Mouse (Mus musculus): ENCODE results near the gene Yy2. TPM values are rescaled to one million over a fixed set of nuclear protein-coding genes. Genes with fewer than 3 reads are reported as not detected.

The Yy2 gene
- polyA plus RNA-seq, 1 experiment = not detected

GRCm38 (mm10) chrX:157579108-157579614, 10.4 kb upstream of the Yy2 start:
- Histone ChIP-seq H3K4me1 (peaks cover 34% of the 10 kb centered on the region), H3K36me3 (replicated peaks; ENCODE audit: low read length) (peaks cover 30% of the 10 kb centered on the region), H3K9me3 (no peaks in the 10 kb centered on the region), H3K27me3 (replicated peaks) (peaks cover 2% of the 10 kb centered on the region), H3K4me3 (replicated peaks) (no peak overlapping the region)
- TF ChIP-seq GATA1 (IDR thresholded peaks at IDR 0.05; ENCODE audit: borderline replicate concordance, low read length) (no peak), FLI1 (IDR thresholded peaks at IDR 0.05; ENCODE audit: low read length) (no peak)

- H3K27me3 ChIP-seq (replicated peaks) = no peaks in the 10 kb centered on the region
- H3K4me1 ChIP-seq = peaks cover 18% of the 10 kb centered on the region
- H3K4me3 ChIP-seq (replicated peaks) = no peak overlapping the region
- peaks cover 24% of the 10 kb centered on the region for H3K36me3 ChIP-seq (replicated peaks; ENCODE audit: low read length)
- TF ChIP-seq GATA1 (IDR thresholded peaks at IDR 0.05; ENCODE audit: borderline replicate concordance, low read length) (no peak), FLI1 (IDR thresholded peaks at IDR 0.05; ENCODE audit: low read length) (no peak)
- H3K9me3 ChIP-seq = no peaks in the 10 kb centered on the region
Observed at GRCm38 (mm10) chrX:157574683-157575082, 5.9 kb upstream of the Yy2 start.

- no peaks in the 10 kb centered on the region for H3K27me3 ChIP-seq (replicated peaks)
- H3K36me3 ChIP-seq (replicated peaks; ENCODE audit: low read length) = peaks cover 27% of the 10 kb centered on the region
- TF ChIP-seq GATA1 (IDR thresholded peaks at IDR 0.05; ENCODE audit: borderline replicate concordance, low read length) = no peak
- no peak for TF ChIP-seq FLI1 (IDR thresholded peaks at IDR 0.05; ENCODE audit: low read length)
- H3K4me1 ChIP-seq = no peaks in the 10 kb centered on the region
- H3K4me3 ChIP-seq (replicated peaks) = no peak overlapping the region
- H3K9me3 ChIP-seq = no peaks in the 10 kb centered on the region
Observed at GRCm38 (mm10) chrX:157563794-157564193, 5.0 kb downstream of the Yy2 start.

- no peaks in the 10 kb centered on the region for H3K4me1 ChIP-seq
- H3K36me3 ChIP-seq (replicated peaks; ENCODE audit: low read length) = peaks cover 22% of the 10 kb centered on the region
- no peak overlapping the region for H3K4me3 ChIP-seq (replicated peaks)
- no peaks in the 10 kb centered on the region for H3K27me3 ChIP-seq (replicated peaks)
- H3K9me3 ChIP-seq = no peaks in the 10 kb centered on the region
- TF ChIP-seq FLI1 (IDR thresholded peaks at IDR 0.05; ENCODE audit: low read length) (no peak), GATA1 (IDR thresholded peaks at IDR 0.05; ENCODE audit: borderline replicate concordance, low read length) (no peak)
Observed at GRCm38 (mm10) chrX:157547082-157547481, 21.7 kb downstream of the Yy2 start.

Other genes starting within 250 kb of the Yy2 start
- gene Phex, start 153.7 kb downstream of the Yy2 start, polyA plus RNA-seq (2012; ENCODE audit: insufficient read depth, low replicate concordance) = not detected in 2 replicates
- gene Sms, start 76.7 kb downstream of the Yy2 start, polyA plus RNA-seq (2012; ENCODE audit: insufficient read depth, low replicate concordance) = 15.1 and 16.6 TPM in 2 replicates
- gene Mbtps2, start 29.7 kb upstream of the Yy2 start, polyA plus RNA-seq (2012; ENCODE audit: insufficient read depth, low replicate concordance) = 1.4 and 2.4 TPM in 2 replicates
- not detected in 2 replicates for gene Smpx, start 129.9 kb upstream of the Yy2 start, polyA plus RNA-seq (2012; ENCODE audit: insufficient read depth, low replicate concordance)
- gene Klhl34, start 249.4 kb upstream of the Yy2 start, polyA plus RNA-seq (2012; ENCODE audit: insufficient read depth, low replicate concordance) = not detected in 2 replicates

All from megakaryocyte, embryonic 14.5 days (primary cell).